Mouse (Mus musculus): ENCODE data around the gene Hectd4. TPM values are rescaled to one million over a fixed set of nuclear protein-coding genes. Genes with fewer than 3 reads are reported as not detected.
A peak's percentile ranks its signal among the peaks of the same experiment; 100 is the strongest.
"Not testable (repeated sequence)": the region's sequence is repeated elsewhere in the genome, so short reads cannot be mapped to it uniquely, and the experiment has no call there.

The Hectd4 gene
- polyA plus RNA-seq, 1 experiment = 61.5 TPM

- Histone ChIP-seq H3K27ac (ENCODE audit: control insufficient read depth, insufficient read depth, low read length) (peak within 1 kb of the TSS; percentile 19; the same call in 1 of the 2 replicates), H3K27me3 (ENCODE audit: control insufficient read depth, insufficient read depth, low read length) (no peaks in the 10 kb centered on the region), H3K36me3 (ENCODE audit: control insufficient read depth, insufficient read depth, low read length) (peaks cover 35% of the 10 kb centered on the region), H3K4me3 (ENCODE audit: control insufficient read depth, insufficient read depth, low read length) (peak within 1 kb of the TSS; percentile 99), H3K4me1 (replicated peaks; ENCODE audit: control insufficient read depth, insufficient read depth, low read length) (peaks cover 11% of the 10 kb centered on the region)
- peak; percentile 74 for DNase-seq
- TF ChIP-seq POLR2A (IDR thresholded peaks at IDR 0.05; ENCODE audit: control insufficient read depth, extremely low read depth, insufficient read depth, low read length, poor library complexity) (peak; percentile 85), CTCF (IDR thresholded peaks at IDR 0.05; ENCODE audit: borderline replicate concordance, control insufficient read depth, extremely low read depth, insufficient read depth, low read length, poor library complexity) (no peak)
- 2% methylated on average over 52 of the region's 52 CpGs for WGBS
Observed at GRCm38 (mm10) chr5:121204132-121205089, 15.6 kb upstream of the Hectd4 start, which contains the start of gene Rpl6. Rpl6 (plus strand) TSS chr5:121204481.

GRCm38 (mm10) chr5:121205537-121206130 lies 14.4 kb upstream of the Hectd4 start:
- 74% methylated on average over 9 of the region's 10 CpGs for WGBS
- not testable (repeated sequence) for H3K4me3 ChIP-seq (ENCODE audit: control insufficient read depth, insufficient read depth, low read length); H3K27me3 ChIP-seq (ENCODE audit: control insufficient read depth, insufficient read depth, low read length); H3K27ac ChIP-seq (ENCODE audit: control insufficient read depth, insufficient read depth, low read length); DNase-seq
- peaks cover 11% of the 10 kb centered on the region for H3K4me1 ChIP-seq (replicated peaks; ENCODE audit: control insufficient read depth, insufficient read depth, low read length)
- H3K36me3 ChIP-seq (ENCODE audit: control insufficient read depth, insufficient read depth, low read length) = peaks cover 48% of the 10 kb centered on the region

GRCm38 (mm10) chr5:121206540-121206939 lies 13.5 kb upstream of the Hectd4 start:
- WGBS = 91% methylated on average over 9 of the region's 9 CpGs
- no peak for DNase-seq
- no peak overlapping the region for H3K4me3 ChIP-seq (ENCODE audit: control insufficient read depth, insufficient read depth, low read length)
- H3K36me3 ChIP-seq (ENCODE audit: control insufficient read depth, insufficient read depth, low read length) = peaks cover 57% of the 10 kb centered on the region
- no peak overlapping the region for H3K27ac ChIP-seq (ENCODE audit: control insufficient read depth, insufficient read depth, low read length)
- H3K4me1 ChIP-seq (replicated peaks; ENCODE audit: control insufficient read depth, insufficient read depth, low read length) = peaks cover 11% of the 10 kb centered on the region
- H3K27me3 ChIP-seq (ENCODE audit: control insufficient read depth, insufficient read depth, low read length) = no peaks in the 10 kb centered on the region
- TF ChIP-seq POLR2A (IDR thresholded peaks at IDR 0.05; ENCODE audit: control insufficient read depth, extremely low read depth, insufficient read depth, low read length, poor library complexity) = no peak
- no peak for TF ChIP-seq CTCF (IDR thresholded peaks at IDR 0.05; ENCODE audit: borderline replicate concordance, control insufficient read depth, extremely low read depth, insufficient read depth, low read length, poor library complexity)

GRCm38 (mm10) chr5:121206984-121207383 lies 13.0 kb upstream of the Hectd4 start:
- 90% methylated on average over 3 of the region's 3 CpGs for whole genome bisulfite sequencing
- DNase-seq = no peak
- Histone ChIP-seq H3K4me1 (replicated peaks; ENCODE audit: control insufficient read depth, insufficient read depth, low read length) (peaks cover 11% of the 10 kb centered on the region), H3K36me3 (ENCODE audit: control insufficient read depth, insufficient read depth, low read length) (peaks cover 61% of the 10 kb centered on the region), H3K27ac (ENCODE audit: control insufficient read depth, insufficient read depth, low read length) (no peak overlapping the region), H3K27me3 (ENCODE audit: control insufficient read depth, insufficient read depth, low read length) (no peaks in the 10 kb centered on the region), H3K4me3 (ENCODE audit: control insufficient read depth, insufficient read depth, low read length) (no peak overlapping the region)
- no peak for TF ChIP-seq POLR2A (IDR thresholded peaks at IDR 0.05; ENCODE audit: control insufficient read depth, extremely low read depth, insufficient read depth, low read length, poor library complexity)
- TF ChIP-seq CTCF (IDR thresholded peaks at IDR 0.05; ENCODE audit: borderline replicate concordance, control insufficient read depth, extremely low read depth, insufficient read depth, low read length, poor library complexity) = no peak

- no peak for TF ChIP-seq CTCF (IDR thresholded peaks at IDR 0.05; ENCODE audit: borderline replicate concordance, control insufficient read depth, extremely low read depth, insufficient read depth, low read length, poor library complexity)
- H3K27me3 ChIP-seq (ENCODE audit: control insufficient read depth, insufficient read depth, low read length) = no peaks in the 10 kb centered on the region
- WGBS = 97% methylated on average over 9 of the region's 9 CpGs
- no peak for DNase-seq
- H3K27ac ChIP-seq (ENCODE audit: control insufficient read depth, insufficient read depth, low read length) = no peak overlapping the region
- H3K36me3 ChIP-seq (ENCODE audit: control insufficient read depth, insufficient read depth, low read length) = peaks cover 65% of the 10 kb centered on the region
- peaks cover 9% of the 10 kb centered on the region for H3K4me1 ChIP-seq (replicated peaks; ENCODE audit: control insufficient read depth, insufficient read depth, low read length)
- H3K4me3 ChIP-seq (ENCODE audit: control insufficient read depth, insufficient read depth, low read length) = no peak overlapping the region
Observed at GRCm38 (mm10) chr5:121209755-121210600, 10.0 kb upstream of the Hectd4 start.

GRCm38 (mm10) chr5:121210601-121210924 lies 9.5 kb upstream of the Hectd4 start:
- H3K27ac ChIP-seq (ENCODE audit: control insufficient read depth, insufficient read depth, low read length) = no peak overlapping the region
- TF ChIP-seq POLR2A (IDR thresholded peaks at IDR 0.05; ENCODE audit: control insufficient read depth, extremely low read depth, insufficient read depth, low read length, poor library complexity) = no peak
- TF ChIP-seq CTCF (IDR thresholded peaks at IDR 0.05; ENCODE audit: borderline replicate concordance, control insufficient read depth, extremely low read depth, insufficient read depth, low read length, poor library complexity) = no peak
- DNase-seq = no peak
- H3K36me3 ChIP-seq (ENCODE audit: control insufficient read depth, insufficient read depth, low read length) = peaks cover 65% of the 10 kb centered on the region
- 93% methylated on average over 1 of the region's 1 CpGs for WGBS
- H3K4me3 ChIP-seq (ENCODE audit: control insufficient read depth, insufficient read depth, low read length) = no peak overlapping the region
- H3K27me3 ChIP-seq (ENCODE audit: control insufficient read depth, insufficient read depth, low read length) = no peaks in the 10 kb centered on the region
- H3K4me1 ChIP-seq (replicated peaks; ENCODE audit: control insufficient read depth, insufficient read depth, low read length) = peaks cover 4% of the 10 kb centered on the region

Measured in thymus, adult 2 months (tissue).